Mouse (Mus musculus): ENCODE results near the gene Slc25a30.
"Not testable (repeated sequence)": the region's sequence is repeated elsewhere in the genome, so short reads cannot be mapped to it uniquely, and the experiment has no call there.

Gene Slc25a30

GRCm38 (mm10) chr14:75786868-75787793, at the start of gene Slc25a30:
Gene Slc25a30, minus strand, starts transcription at chr14:75787037.
- peak; percentile 86 for DNase-seq (ENCODE audit: low read depth, low spot score)

- DNase-seq (ENCODE audit: low read depth, low spot score), result no peak
Measured at GRCm38 (mm10) chr14:75836579-75836978, 49.7 kb upstream of the Slc25a30 start.

- DNase-seq (ENCODE audit: low read depth, low spot score), result no peak
Measured at GRCm38 (mm10) chr14:75834739-75835381, 48.0 kb upstream of the Slc25a30 start.

GRCm38 (mm10) chr14:75834251-75834738, 47.5 kb upstream of the Slc25a30 start:
- peak; percentile 81 for DNase-seq (ENCODE audit: low read depth, low spot score)

- DNase-seq (ENCODE audit: low read depth, low spot score), result no peak
Measured at GRCm38 (mm10) chr14:75833546-75834250, 46.9 kb upstream of the Slc25a30 start.

- DNase-seq (ENCODE audit: low read depth, low spot score), result no peak
Measured at GRCm38 (mm10) chr14:75832982-75833381, 46.1 kb upstream of the Slc25a30 start.

- no peak for DNase-seq (ENCODE audit: low read depth, low spot score)
Measured at GRCm38 (mm10) chr14:75832031-75832430, 45.2 kb upstream of the Slc25a30 start.

GRCm38 (mm10) chr14:75829817-75830216, 43.0 kb upstream of the Slc25a30 start:
- DNase-seq (ENCODE audit: low read depth, low spot score), result not testable (repeated sequence)

- DNase-seq (ENCODE audit: low read depth, low spot score), result peak; percentile 76
Measured at GRCm38 (mm10) chr14:75828866-75829806, 42.3 kb upstream of the Slc25a30 start.

GRCm38 (mm10) chr14:75828221-75828620, 41.4 kb upstream of the Slc25a30 start:
- DNase-seq (ENCODE audit: low read depth, low spot score), result no peak

GRCm38 (mm10) chr14:75826851-75827410, 40.1 kb upstream of the Slc25a30 start:
- DNase-seq (ENCODE audit: low read depth, low spot score), result no peak

- no peak for DNase-seq (ENCODE audit: low read depth, low spot score)
Measured at GRCm38 (mm10) chr14:75820007-75820406, 33.2 kb upstream of the Slc25a30 start.

GRCm38 (mm10) chr14:75819341-75819740, 32.5 kb upstream of the Slc25a30 start:
- DNase-seq (ENCODE audit: low read depth, low spot score), result no peak

- DNase-seq (ENCODE audit: low read depth, low spot score), result no peak
Measured at GRCm38 (mm10) chr14:75818528-75818927, 31.7 kb upstream of the Slc25a30 start.

GRCm38 (mm10) chr14:75809931-75810330, 23.1 kb upstream of the Slc25a30 start:
- DNase-seq (ENCODE audit: low read depth, low spot score), result no peak

GRCm38 (mm10) chr14:75807800-75808199, 21.0 kb upstream of the Slc25a30 start:
- DNase-seq (ENCODE audit: low read depth, low spot score), result no peak

GRCm38 (mm10) chr14:75797769-75798386, 11.0 kb upstream of the Slc25a30 start:
- peak; percentile 43 for DNase-seq (ENCODE audit: low read depth, low spot score)

GRCm38 (mm10) chr14:75795918-75796317, 9.1 kb upstream of the Slc25a30 start:
- DNase-seq (ENCODE audit: low read depth, low spot score), result no peak

GRCm38 (mm10) chr14:75794726-75795125, 7.9 kb upstream of the Slc25a30 start:
- DNase-seq (ENCODE audit: low read depth, low spot score), result no peak

- DNase-seq (ENCODE audit: low read depth, low spot score), result no peak
Measured at GRCm38 (mm10) chr14:75794324-75794723, 7.5 kb upstream of the Slc25a30 start.
